Mouse (Mus musculus) ES-CJ7 (cell line): Measurements from ENCODE around the gene Olfr818.
"Not testable (repeated sequence)": the region's sequence is repeated elsewhere in the genome, so short reads cannot be mapped to it uniquely, and the experiment has no call there.

Experiments
- DNase-seq: peaks from one replicate; pipeline ENCODE4 v3.0.0; 2011; ENCODE audit warnings: low read depth, low spot score

Olfr818 gene

GRCm38 (mm10) chr10:129949000-129949399, at the start of gene Olfr818:
Olfr818 (minus strand) TSS chr10:129949100.
- DNase-seq: no peak

- not testable (repeated sequence) for DNase-seq
These were observed 36.1 kb upstream of the Olfr818 start, which contains the start of gene Gm10310 for GRCm38 (mm10) chr10:129984962-129985361. Gm10310 (minus strand) TSS chr10:129985062.

DNA sequence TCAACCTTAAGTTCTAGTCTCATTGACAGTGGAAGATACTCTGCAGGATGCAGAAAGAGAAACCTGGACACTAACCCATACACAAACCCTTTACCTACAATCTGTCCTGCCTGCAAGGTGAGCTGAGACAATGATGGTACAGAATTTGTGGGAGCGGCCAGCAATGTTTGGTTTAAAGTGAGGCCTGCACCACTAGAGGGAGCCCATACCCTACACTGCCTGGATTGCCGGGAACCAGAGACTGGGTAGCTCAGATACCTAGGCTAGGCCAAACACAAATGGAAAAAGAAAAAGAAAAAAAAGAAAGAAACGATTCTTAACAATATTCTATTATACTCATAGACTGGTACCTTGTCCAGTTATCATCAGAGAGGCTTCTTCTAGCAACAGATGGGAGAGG, 33.0 kb upstream of the Olfr818 start:
- not testable (repeated sequence) for DNase-seq

DNA sequence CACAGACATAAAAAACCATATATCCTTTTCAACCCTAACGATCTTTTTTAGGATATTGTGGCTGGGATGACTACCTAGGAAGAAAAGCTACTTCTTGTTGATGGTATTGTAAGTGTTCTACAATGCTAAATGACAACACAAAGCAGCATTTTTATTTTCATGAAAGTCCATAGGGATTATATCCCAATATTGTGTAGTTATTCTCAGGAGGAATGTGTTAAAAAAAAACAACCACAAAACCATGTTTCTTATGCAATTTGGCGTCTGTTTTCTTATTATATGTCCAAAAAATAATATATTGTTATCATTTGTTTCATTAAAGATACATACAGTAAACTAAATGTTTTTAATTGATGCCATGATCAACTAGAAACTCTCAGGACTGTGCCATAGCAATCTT, 27.1 kb upstream of the Olfr818 start, which contains the start of gene Olfr247:
TSS of gene Olfr247 (minus strand) at position 101 of the 400 bp plus-strand sequence.
- not testable (repeated sequence) for DNase-seq

- not testable (repeated sequence) for DNase-seq
These were observed 24.1 kb upstream of the Olfr818 start for GRCm38 (mm10) chr10:129972994-129973393.

DNA sequence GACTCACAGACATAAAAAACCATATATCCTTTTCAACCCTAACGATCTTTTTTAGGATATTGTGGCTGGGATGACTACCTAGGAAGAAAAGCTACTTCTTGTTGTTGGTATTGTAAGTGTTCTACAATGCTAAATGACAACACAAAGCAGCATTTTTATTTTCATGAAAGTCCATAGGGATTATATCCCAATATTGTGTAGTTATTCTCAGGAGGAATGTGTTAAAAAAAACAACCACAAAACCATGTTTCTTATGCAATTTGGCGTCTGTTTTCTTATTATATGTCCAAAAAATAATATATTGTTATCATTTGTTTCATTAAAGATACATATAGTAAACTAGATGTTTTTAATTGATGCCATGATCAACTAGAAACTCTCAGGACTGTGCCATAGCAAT, 18.3 kb upstream of the Olfr818 start, which contains the start of gene Olfr819:
TSS of gene Olfr819 (minus strand) at position 101 of the 400 bp plus-strand sequence.
- DNase-seq: not testable (repeated sequence)

GRCm38 (mm10) chr10:129966232-129966631, 17.3 kb upstream of the Olfr818 start:
- DNase-seq: not testable (repeated sequence)

- DNase-seq: no peak
These were observed 33.4 kb downstream of the Olfr818 start, which contains the start of gene Olfr816 for GRCm38 (mm10) chr10:129915497-129915896. Olfr816 (minus strand) TSS chr10:129915597.

DNA sequence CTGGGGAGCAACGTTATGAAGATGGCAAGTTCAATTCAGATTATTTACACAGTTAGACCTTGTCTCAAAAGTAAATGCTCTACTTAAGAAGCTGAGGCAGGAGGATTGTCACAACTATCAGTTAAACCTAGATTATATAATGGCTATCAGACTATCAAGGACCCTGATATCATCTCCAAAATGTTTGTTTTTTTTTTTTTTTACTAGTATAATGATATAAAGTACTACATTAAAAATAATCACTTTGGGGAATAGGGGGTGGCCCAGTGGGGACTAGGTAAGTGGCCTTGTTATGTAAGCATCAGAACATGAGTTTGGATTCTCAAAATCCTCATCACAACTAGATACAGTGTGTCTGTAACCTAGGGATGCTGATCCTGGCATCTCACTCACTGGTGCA, 43.1 kb downstream of the Olfr818 start, which contains the start of gene Olfr815:
TSS of gene Olfr815 (minus strand) at position 101 of the 400 bp plus-strand sequence.
- DNase-seq: not testable (repeated sequence)
